Mouse (Mus musculus): ENCODE data around the gene Rps6ka5. TPM values are rescaled to one million over a fixed set of nuclear protein-coding genes. Genes with fewer than 3 reads are reported as not detected.

Gene Rps6ka5
- polyA plus RNA-seq, 1 experiment: 1.1 TPM

GRCm38 (mm10) chr12:100764329-100765018 lies 37.7 kb upstream of the Rps6ka5 start:
- no peak for DNase-seq
- TF ChIP-seq POLR2A (IDR thresholded peaks at IDR 0.05; ENCODE audit: low read depth, low read length) (no peak), CTCF (conservative IDR thresholded peaks at IDR 0.05; ENCODE audit: insufficient read depth, insufficient read length, low read depth, low read length) (no peak)
- Histone ChIP-seq H3K4me3 (ENCODE audit: insufficient read depth, low read depth, low read length) (no peak overlapping the region), H3K36me3 (ENCODE audit: control insufficient read depth, insufficient read depth, low read length) (no peaks in the 10 kb centered on the region), H3K27me3 (replicated peaks; ENCODE audit: control insufficient read depth, insufficient read depth, low read length) (no peaks in the 10 kb centered on the region), H3K4me1 (ENCODE audit: control insufficient read depth, insufficient read depth, low read length) (0 out of 2 replicates have a peak, but pooled peaks cover 2% of the 10 kb centered on the region), H3K27ac (ENCODE audit: insufficient read depth, low read depth, low read length) (peak overlapping the region; percentile 17; the same call in 1 of the 2 replicates)
- 51% methylated on average over 13 of the region's 13 CpGs for WGBS

- WGBS: 78% methylated on average over 11 of the region's 11 CpGs
- no peak overlapping the region for H3K4me3 ChIP-seq (ENCODE audit: insufficient read depth, low read depth, low read length)
- no peaks in the 10 kb centered on the region for H3K36me3 ChIP-seq (ENCODE audit: control insufficient read depth, insufficient read depth, low read length)
- H3K4me1 ChIP-seq (ENCODE audit: control insufficient read depth, insufficient read depth, low read length): 0 out of 2 replicates have a peak, but pooled peaks cover 2% of the 10 kb centered on the region
- TF ChIP-seq CTCF (conservative IDR thresholded peaks at IDR 0.05; ENCODE audit: insufficient read depth, insufficient read length, low read depth, low read length) (no peak), POLR2A (IDR thresholded peaks at IDR 0.05; ENCODE audit: low read depth, low read length) (no peak)
- DNase-seq: no peak
- H3K27ac ChIP-seq (ENCODE audit: insufficient read depth, low read depth, low read length): no peak overlapping the region
- H3K27me3 ChIP-seq (replicated peaks; ENCODE audit: control insufficient read depth, insufficient read depth, low read length): no peaks in the 10 kb centered on the region
Measured at GRCm38 (mm10) chr12:100762663-100763425, 36.1 kb upstream of the Rps6ka5 start.

- no peaks in the 10 kb centered on the region for H3K4me1 ChIP-seq (ENCODE audit: control insufficient read depth, insufficient read depth, low read length)
- TF ChIP-seq POLR2A (IDR thresholded peaks at IDR 0.05; ENCODE audit: low read depth, low read length): no peak
- no peaks in the 10 kb centered on the region for H3K36me3 ChIP-seq (ENCODE audit: control insufficient read depth, insufficient read depth, low read length)
- no peak overlapping the region for H3K4me3 ChIP-seq (ENCODE audit: insufficient read depth, low read depth, low read length)
- no peaks in the 10 kb centered on the region for H3K27me3 ChIP-seq (replicated peaks; ENCODE audit: control insufficient read depth, insufficient read depth, low read length)
- H3K27ac ChIP-seq (ENCODE audit: insufficient read depth, low read depth, low read length): no peak overlapping the region
- WGBS: 78% methylated on average over 4 of the region's 4 CpGs
- no peak for DNase-seq
Measured at GRCm38 (mm10) chr12:100757427-100757826, 30.6 kb upstream of the Rps6ka5 start.

GRCm38 (mm10) chr12:100753716-100754115 lies 26.9 kb upstream of the Rps6ka5 start:
- Histone ChIP-seq H3K4me3 (ENCODE audit: insufficient read depth, low read depth, low read length) (no peak overlapping the region), H3K36me3 (ENCODE audit: control insufficient read depth, insufficient read depth, low read length) (no peaks in the 10 kb centered on the region), H3K27ac (ENCODE audit: insufficient read depth, low read depth, low read length) (no peak overlapping the region), H3K27me3 (replicated peaks; ENCODE audit: control insufficient read depth, insufficient read depth, low read length) (no peaks in the 10 kb centered on the region), H3K4me1 (ENCODE audit: control insufficient read depth, insufficient read depth, low read length) (no peaks in the 10 kb centered on the region)
- no peak for TF ChIP-seq CTCF (conservative IDR thresholded peaks at IDR 0.05; ENCODE audit: insufficient read depth, insufficient read length, low read depth, low read length)
- no peak for TF ChIP-seq POLR2A (IDR thresholded peaks at IDR 0.05; ENCODE audit: low read depth, low read length)
- DNase-seq: no peak
- 65% methylated on average over 1 of the region's 1 CpGs for WGBS

GRCm38 (mm10) chr12:100752977-100753376 lies 26.2 kb upstream of the Rps6ka5 start:
- Histone ChIP-seq H3K36me3 (ENCODE audit: control insufficient read depth, insufficient read depth, low read length) (no peaks in the 10 kb centered on the region), H3K4me1 (ENCODE audit: control insufficient read depth, insufficient read depth, low read length) (no peaks in the 10 kb centered on the region), H3K27me3 (replicated peaks; ENCODE audit: control insufficient read depth, insufficient read depth, low read length) (no peaks in the 10 kb centered on the region), H3K4me3 (ENCODE audit: insufficient read depth, low read depth, low read length) (no peak overlapping the region), H3K27ac (ENCODE audit: insufficient read depth, low read depth, low read length) (no peak overlapping the region)
- DNase-seq: no peak
- no peak for TF ChIP-seq POLR2A (IDR thresholded peaks at IDR 0.05; ENCODE audit: low read depth, low read length)
- TF ChIP-seq CTCF (conservative IDR thresholded peaks at IDR 0.05; ENCODE audit: insufficient read depth, insufficient read length, low read depth, low read length): no peak
- 63% methylated on average over 1 of the region's 1 CpGs for WGBS

- Histone ChIP-seq H3K4me3 (ENCODE audit: insufficient read depth, low read depth, low read length) (no peak overlapping the region), H3K36me3 (ENCODE audit: control insufficient read depth, insufficient read depth, low read length) (no peaks in the 10 kb centered on the region), H3K27ac (ENCODE audit: insufficient read depth, low read depth, low read length) (no peak overlapping the region), H3K4me1 (ENCODE audit: control insufficient read depth, insufficient read depth, low read length) (no peaks in the 10 kb centered on the region), H3K27me3 (replicated peaks; ENCODE audit: control insufficient read depth, insufficient read depth, low read length) (no peaks in the 10 kb centered on the region)
- no peak for DNase-seq
- TF ChIP-seq CTCF (conservative IDR thresholded peaks at IDR 0.05; ENCODE audit: insufficient read depth, insufficient read length, low read depth, low read length) (no peak), POLR2A (IDR thresholded peaks at IDR 0.05; ENCODE audit: low read depth, low read length) (no peak)
- WGBS: 59% methylated on average over 2 of the region's 2 CpGs
Measured at GRCm38 (mm10) chr12:100742468-100742867, 15.7 kb upstream of the Rps6ka5 start.

- Histone ChIP-seq H3K36me3 (ENCODE audit: control insufficient read depth, insufficient read depth, low read length) (no peaks in the 10 kb centered on the region), H3K4me1 (ENCODE audit: control insufficient read depth, insufficient read depth, low read length) (no peaks in the 10 kb centered on the region), H3K4me3 (ENCODE audit: insufficient read depth, low read depth, low read length) (no peak overlapping the region), H3K27ac (ENCODE audit: insufficient read depth, low read depth, low read length) (no peak overlapping the region), H3K27me3 (replicated peaks; ENCODE audit: control insufficient read depth, insufficient read depth, low read length) (no peaks in the 10 kb centered on the region)
- 94% methylated on average over 5 of the region's 5 CpGs for WGBS
- DNase-seq: no peak
- TF ChIP-seq CTCF (conservative IDR thresholded peaks at IDR 0.05; ENCODE audit: insufficient read depth, insufficient read length, low read depth, low read length) (no peak), POLR2A (IDR thresholded peaks at IDR 0.05; ENCODE audit: low read depth, low read length) (no peak)
Measured at GRCm38 (mm10) chr12:100740313-100740712, 13.5 kb upstream of the Rps6ka5 start.

All from kidney, adult 2 months (tissue).